Mouse (Mus musculus) small intestine, adult 2 months (tissue): ENCODE results near the gene 1700016D06Rik.

Experiments
- CTCF ChIP-seq: fragments of 200-500 bp; IDR thresholded peaks from 2 replicates; pipeline ENCODE4 v1.5.1; 2012; ENCODE audit warnings: low read depth, mild to moderate bottlenecking, control low read depth, inconsistent platforms, low read length, moderate library complexity, mixed read lengths; ENCODE audit not compliant: insufficient replicate concordance, insufficient read length; ENCODE audit errors: extremely low read depth
- POLR2A ChIP-seq: fragments of 200-500 bp; IDR thresholded peaks from 2 replicates; pipeline ENCODE4 v1.6.1; 2012; ENCODE audit warnings: low read depth, mild to moderate bottlenecking, control low read depth, inconsistent platforms, low read length, moderate library complexity

- TF ChIP-seq POLR2A (no peak), CTCF (no peak)
Measured at GRCm38 (mm10) chr8:11704716-11705420, 4.0 kb upstream of the 1700016D06Rik start.
